Mouse (Mus musculus) layer of hippocampus, postnatal 36 days (tissue): ENCODE measurements around the gene Spx. TPM values are rescaled to one million over a fixed set of nuclear protein-coding genes. Genes with fewer than 3 reads are reported as not detected.

Source experiments
- DNase-seq, 2 experiments: peaks; one replicate each; pipeline ENCODE4 v3.0.0; 2022
- total RNA-seq, 2 experiments: library from RNA; stranded (reverse); gene quantifications; 2 replicates each; pipeline ENCODE4 v1.2.3; 2021

Spx gene
- total RNA-seq, 2 experiments from 2014 or later = 1.7 to 2.1 TPM

DNA sequence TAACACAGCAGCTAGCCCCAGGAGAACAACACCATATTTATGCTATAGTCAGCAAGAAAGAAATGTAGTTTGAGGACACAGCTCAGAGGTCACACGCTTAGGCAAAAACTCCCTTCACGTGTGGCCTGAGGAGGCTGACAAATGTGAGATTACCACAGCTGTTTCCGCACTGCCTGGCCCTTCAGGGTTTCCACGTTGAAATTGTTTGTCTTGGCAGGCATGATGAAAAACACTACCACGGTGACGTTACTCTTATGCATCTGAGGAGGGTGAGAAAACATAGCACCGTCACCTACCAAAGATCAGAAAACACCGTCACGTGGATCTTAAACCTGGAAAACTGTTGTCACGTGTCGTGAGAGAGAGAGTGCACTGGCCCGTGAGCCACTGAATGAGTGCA, 38.1 kb downstream of the Spx start:
- no peak for DNase-seq

- DNase-seq = no peak
Observed at GRCm38 (mm10) chr6:142453311-142453710, 40.1 kb downstream of the Spx start.

GRCm38 (mm10) chr6:142455314-142455996, 42.2 kb downstream of the Spx start:
- DNase-seq = peak; percentile 16

DNA sequence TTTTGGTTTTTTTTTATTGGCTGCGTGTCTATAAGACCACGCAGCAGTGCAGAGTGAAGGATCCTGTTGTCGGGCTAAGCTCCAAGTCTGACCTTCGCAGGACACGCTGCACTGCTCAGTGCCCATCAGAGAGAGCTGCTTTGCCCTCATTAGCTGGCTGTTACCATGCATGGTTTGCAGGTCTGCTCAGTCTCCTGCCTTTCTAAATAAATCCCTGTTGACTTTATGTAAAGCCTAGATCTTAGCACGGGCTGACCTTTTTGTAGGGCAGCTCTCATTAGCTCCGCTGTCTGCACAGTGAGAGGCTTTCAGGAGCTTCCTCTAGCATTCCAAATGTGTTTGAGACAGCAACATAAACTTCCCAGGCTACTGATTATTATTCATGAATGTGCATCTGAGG, 44.8 kb downstream of the Spx start:
- DNase-seq = no peak

DNA sequence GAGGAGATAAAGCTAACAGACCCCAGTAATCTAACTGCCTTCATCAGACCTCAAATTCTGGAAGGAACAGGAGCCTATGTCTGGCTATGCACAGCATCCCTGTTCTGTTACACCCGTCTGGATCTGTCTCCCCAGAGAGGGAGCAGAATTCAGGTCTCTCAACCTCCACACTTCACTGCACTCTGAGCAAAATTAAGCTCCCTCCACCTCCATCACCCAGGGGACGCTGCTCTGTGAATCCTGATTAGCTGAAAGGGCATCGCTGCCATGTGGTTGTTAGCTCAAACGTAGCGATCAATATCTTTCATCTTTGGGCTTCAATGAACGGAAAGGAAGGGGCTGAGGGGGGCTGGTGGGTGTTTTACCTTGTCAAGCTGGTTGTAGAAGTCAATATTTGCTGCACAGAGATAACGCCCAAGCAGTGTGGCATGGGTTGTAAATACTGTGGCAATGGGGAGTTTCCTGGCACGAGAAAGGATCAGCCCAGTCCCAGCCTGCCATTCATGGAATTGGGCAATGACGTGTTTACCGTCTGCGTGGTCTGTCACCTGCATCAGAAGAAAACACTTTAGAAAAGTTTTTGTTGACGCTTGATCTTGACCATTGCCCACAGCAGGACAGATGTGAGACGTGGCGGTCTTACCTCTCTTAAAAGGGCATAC, 45.9 kb downstream of the Spx start:
- no peak for DNase-seq

- no peak for DNase-seq
Observed at GRCm38 (mm10) chr6:142462194-142462593, 49.0 kb downstream of the Spx start.

Other genes starting within 250 kb of the Spx start
- under 1 TPM; 0.90 to 0.99 TPM for gene Slco1a6, start 204.9 kb upstream of the Spx start, total RNA-seq
- gene Iapp, start 115.0 kb upstream of the Spx start, total RNA-seq = not detected
- not detected for gene Slco1a5, start 90.5 kb upstream of the Spx start, total RNA-seq
- 10 to 100 TPM; 13.6 to 13.8 TPM for gene Pyroxd1, start 67.8 kb upstream of the Spx start, total RNA-seq
- gene Recql, start 26.4 kb upstream of the Spx start, total RNA-seq = 10 to 100 TPM; 26.1 to 29.3 TPM
- gene Golt1b, start 26.2 kb upstream of the Spx start, total RNA-seq = 10 to 100 TPM; 29.5 to 33.8 TPM
- gene Gys2, start 59.7 kb downstream of the Spx start, total RNA-seq = under 1 TPM in 1 of 2 experiments, not detected in 1; 0.58 TPM
- 100 to 1,000 TPM; 518 to 567 TPM for gene Ldhb, start 94.5 kb downstream of the Spx start, total RNA-seq
- 1 to 10 TPM; 1.5 to 2.0 TPM for gene Kcnj8, start 158.2 kb downstream of the Spx start, total RNA-seq